Mouse (Mus musculus) bone marrow macrophage, adult 2 months (primary cell): Measurements from ENCODE around the gene Entpd6.

Source experiments
- CTCF ChIP-seq: IDR thresholded peaks from 2 replicates; pipeline ENCODE4 v1.5.1; 2012; ENCODE audit warnings: low read depth, mild to moderate bottlenecking, low read length, moderate library complexity
- POLR2A ChIP-seq: IDR thresholded peaks from 2 replicates; pipeline ENCODE4 v1.6.1; 2012; ENCODE audit warnings: mild to moderate bottlenecking, low read depth, low read length, borderline replicate concordance

- TF ChIP-seq CTCF (no peak), POLR2A (no peak)
Observed at GRCm38 (mm10) chr2:150800616-150801015, 51.8 kb downstream of the Entpd6 start.
